Mouse (Mus musculus) liver, embryonic 14.5 days (tissue): ENCODE results near the gene Rps21.

ENCODE experiments used
- CTCF ChIP-seq: IDR thresholded peaks from 2 replicates; pipeline ENCODE4 v1.5.1; 2016; ENCODE audit warnings: antibody characterized with exemption, low read depth, control low read depth
- EP300 ChIP-seq: IDR thresholded peaks from 2 replicates; pipeline ENCODE4 v1.6.1; 2016; ENCODE audit warnings: antibody characterized with exemption, low read depth

DNA sequence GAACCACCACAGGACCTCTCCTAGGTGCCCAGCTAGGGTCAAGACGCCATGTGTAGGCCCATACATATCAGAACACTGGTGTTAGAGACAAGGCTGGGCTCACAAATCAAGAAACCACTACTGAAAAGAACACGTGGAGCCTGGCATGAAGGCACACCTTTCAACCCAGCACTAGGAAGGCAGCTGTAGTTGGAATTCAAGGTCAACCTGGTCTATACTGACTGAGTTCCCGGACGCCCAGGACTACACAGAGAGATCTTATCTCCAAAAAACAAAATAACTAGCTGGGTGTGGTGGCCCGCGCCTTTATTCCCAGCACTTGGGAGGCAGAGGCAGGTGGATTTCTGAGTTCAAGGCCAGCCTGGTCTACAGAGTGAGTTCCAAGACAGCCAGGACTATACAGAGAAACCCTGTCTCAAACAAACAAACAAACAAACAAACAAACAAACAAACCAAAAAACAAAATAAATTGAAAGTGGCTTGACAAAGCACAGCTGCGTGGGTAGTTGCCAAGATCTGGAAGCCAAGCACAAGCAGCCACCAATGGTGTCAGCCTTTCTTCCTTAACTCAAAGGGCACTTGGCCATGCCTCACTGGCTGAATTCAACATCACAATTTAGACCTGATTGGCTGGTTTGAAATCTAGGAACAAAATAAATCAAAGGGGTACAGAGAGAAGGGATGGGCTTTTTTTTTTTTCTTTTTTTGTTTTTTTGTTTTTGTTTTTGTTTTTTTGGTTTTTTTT, 19.4 kb upstream of the Rps21 start:
- no peak for TF ChIP-seq CTCF
- TF ChIP-seq EP300, result no peak
